ENCODE assay signal across 40 mouse cellular contexts in genomic region chr7:28758623-28759022, GRCm38 (mm10). TPM values are rescaled to one million over a fixed set of nuclear protein-coding genes. Genes with fewer than 3 reads are reported as not detected.
"Had no signal": no experiment of that assay in that cellular context is flagged by ENCODE, and none has a peak within 500 bp of the region (broad histone marks: within the 10 kb centered on the region; RNA-seq: fewer than 3 reads in every experiment).

No protein-coding gene starts in this region.

- H3K9ac ChIP-seq: heart, embryonic 12.5 days; heart, embryonic 13.5 days; heart, embryonic 15.5 days; hindbrain, embryonic 12.5 days; hindbrain, embryonic 13.5 days; hindbrain, embryonic 14.5 days; hindbrain, embryonic 15.5 days; intestine, embryonic 15.5 days; kidney, embryonic 15.5 days had no signal

- H3K27ac ChIP-seq: heart, embryonic 13.5 days; heart, embryonic 15.5 days; hindbrain, embryonic 12.5 days; hindbrain, embryonic 13.5 days; hindbrain, embryonic 14.5 days; hindbrain, embryonic 15.5 days; hindbrain, postnatal 0 days; intestine, embryonic 15.5 days; kidney, embryonic 15.5 days; kidney, postnatal 0 days; layer of hippocampus, adult 2 months; left cerebral cortex, adult 2 months had no signal

- H3K4me1 ChIP-seq: heart, embryonic 12.5 days had no signal

- ATAC-seq: hindbrain, embryonic 16.5 days; inflammation-experienced regulatory T-cells, adult 6 months; intestine, embryonic 15.5 days; intestine, embryonic 16.5 days; intestine, postnatal 0 days had no signal

- DNase-seq: heart, postnatal 10 days; heart, postnatal 14 days; heart, postnatal 36 days; heart, postnatal 4 days; kidney, adult 11 months; kidney, adult 18-20 months; kidney, adult 2 months; kidney, adult 8-10 months; kidney, adult 9 months; kidney, postnatal 10 days; kidney, postnatal 14 days; kidney, postnatal 25 days; kidney, postnatal 36 days; kidney, postnatal 4 days; layer of hippocampus, adult 9-11 months; layer of hippocampus, postnatal 36 days had no signal

- H3K9me3 ChIP-seq: heart, embryonic 12.5 days; heart, embryonic 13.5 days; heart, embryonic 15.5 days; hindbrain, embryonic 12.5 days; hindbrain, embryonic 13.5 days; hindbrain, embryonic 15.5 days; intestine, embryonic 15.5 days; kidney, embryonic 15.5 days had no signal

- H3K4me3 ChIP-seq: heart, embryonic 12.5 days; heart, embryonic 13.5 days; heart, embryonic 15.5 days; hindbrain, embryonic 12.5 days; hindbrain, embryonic 13.5 days; hindbrain, embryonic 15.5 days; intestine, embryonic 15.5 days; kidney, embryonic 15.5 days; layer of hippocampus, adult 2 months; left cerebral cortex, adult 2 months had no signal

- H3K4me2 ChIP-seq: heart, embryonic 12.5 days; heart, embryonic 13.5 days; heart, embryonic 15.5 days; hindbrain, embryonic 12.5 days; hindbrain, embryonic 13.5 days; hindbrain, embryonic 14.5 days; hindbrain, embryonic 15.5 days; intestine, embryonic 15.5 days; kidney, embryonic 15.5 days had no signal

RNA-seq across cellular contexts. Expression of gene Ccer2, which starts 2.6 kb away (rescaled TPM):
- polyA plus RNA-seq: heart, embryonic 12.5 days; heart, embryonic 13.5 days; heart, embryonic 14.5 days; heart, embryonic 15.5 days; heart, embryonic 16.5 days; heart, postnatal 0 days; inflammation-experienced regulatory T-cells, adult 6 months; intestine, embryonic 14.5 days; intestine, embryonic 15.5 days; intestine, embryonic 16.5 days; intestine, postnatal 0 days; kidney, adult 2 months; kidney, embryonic 14.5 days; kidney, embryonic 15.5 days; kidney, embryonic 16.5 days; kidney, postnatal 0 days; large intestine, adult 2 months had no signal
